Mouse (Mus musculus): Measurements from ENCODE around the gene Clmn. TPM values are rescaled to one million over a fixed set of nuclear protein-coding genes. Genes with fewer than 3 reads are reported as not detected.

Gene Clmn
- polyA plus RNA-seq, 1 experiment from 2014 or later, result 0.99 TPM

GRCm38 (mm10) chr12:104722056-104722455, 142.8 kb downstream of the Clmn start:
- 95% methylated on average over 10 of the region's 10 CpGs for WGBS
- no peak overlapping the region for H3K9ac ChIP-seq (replicated peaks; ENCODE audit: low read length)

DNA sequence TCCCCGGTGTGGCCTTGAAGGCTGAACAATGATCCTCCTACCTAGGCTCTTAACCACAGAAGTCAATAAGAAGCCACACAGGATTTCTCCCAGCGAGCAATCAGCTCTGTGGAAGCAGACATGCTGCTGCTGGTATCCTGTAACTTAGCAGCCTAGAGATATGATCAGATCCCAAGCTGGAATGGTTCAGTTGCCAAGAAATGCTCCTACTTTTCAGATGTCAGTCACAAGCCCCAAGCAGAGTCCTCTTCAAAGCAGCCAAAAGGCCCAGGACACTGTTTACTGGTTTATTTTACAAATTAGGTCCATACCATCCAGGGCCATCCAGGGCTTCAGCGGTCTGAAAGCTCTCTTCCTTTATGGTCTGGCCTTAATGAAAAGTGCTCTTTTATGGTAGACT, 143.9 kb downstream of the Clmn start:
- Histone ChIP-seq H3K4me3 (replicated peaks; ENCODE audit: low read depth, low read length) (no peak overlapping the region), H3K36me3 (ENCODE audit: control insufficient read depth, insufficient read depth, low read length) (peaks cover 55% of the 10 kb centered on the region), H3K27me3 (ENCODE audit: control insufficient read depth, insufficient read depth, low read length) (no peaks in the 10 kb centered on the region), H3K4me2 (ENCODE audit: low read length) (no peak overlapping the region), H3K9ac (replicated peaks; ENCODE audit: low read length) (no peak overlapping the region), H3K4me1 (ENCODE audit: control insufficient read depth, insufficient read depth, low read length) (no peaks in the 10 kb centered on the region), H3K27ac (replicated peaks; ENCODE audit: low read depth, low read length) (no peak overlapping the region), H3K9me3 (ENCODE audit: control insufficient read depth, low read length) (no peaks in the 10 kb centered on the region)
- no peak for DNase-seq
- ATAC-seq (ENCODE audit: low FRiP score, low TSS enrichment), result no peak
- WGBS, result 90% methylated on average over 3 of the region's 3 CpGs

More at GRCm38 (mm10) chr12:104722056-104722455, 142.8 kb downstream of the Clmn start:
- Histone ChIP-seq H3K27ac (replicated peaks; ENCODE audit: low read depth, low read length) (no peak overlapping the region), H3K4me2 (ENCODE audit: low read length) (no peak overlapping the region), H3K36me3 (ENCODE audit: control insufficient read depth, insufficient read depth, low read length) (peaks cover 62% of the 10 kb centered on the region), H3K4me3 (replicated peaks; ENCODE audit: low read depth, low read length) (no peak overlapping the region), H3K4me1 (ENCODE audit: control insufficient read depth, insufficient read depth, low read length) (no peaks in the 10 kb centered on the region), H3K9me3 (ENCODE audit: control insufficient read depth, low read length) (no peaks in the 10 kb centered on the region), H3K27me3 (ENCODE audit: control insufficient read depth, insufficient read depth, low read length) (no peaks in the 10 kb centered on the region)
- DNase-seq, result no peak
- ATAC-seq (ENCODE audit: low FRiP score, low TSS enrichment), result no peak

- no peak overlapping the region for H3K9ac ChIP-seq (replicated peaks; ENCODE audit: low read length)
- ATAC-seq (ENCODE audit: low FRiP score, low TSS enrichment), result no peak
- no peaks in the 10 kb centered on the region for H3K27me3 ChIP-seq (ENCODE audit: control insufficient read depth, insufficient read depth, low read length)
- peaks cover 55% of the 10 kb centered on the region for H3K36me3 ChIP-seq (ENCODE audit: control insufficient read depth, insufficient read depth, low read length)
- H3K27ac ChIP-seq (replicated peaks; ENCODE audit: low read depth, low read length), result no peak overlapping the region
- no peaks in the 10 kb centered on the region for H3K4me1 ChIP-seq (ENCODE audit: control insufficient read depth, insufficient read depth, low read length)
- no peak overlapping the region for H3K4me3 ChIP-seq (replicated peaks; ENCODE audit: low read depth, low read length)
- no peak overlapping the region for H3K4me2 ChIP-seq (ENCODE audit: low read length)
- no peaks in the 10 kb centered on the region for H3K9me3 ChIP-seq (ENCODE audit: control insufficient read depth, low read length)
- 85% methylated on average over 5 of the region's 5 CpGs for WGBS
- DNase-seq, result no peak
These were observed 145.9 kb downstream of the Clmn start for GRCm38 (mm10) chr12:104718956-104719355.

DNA sequence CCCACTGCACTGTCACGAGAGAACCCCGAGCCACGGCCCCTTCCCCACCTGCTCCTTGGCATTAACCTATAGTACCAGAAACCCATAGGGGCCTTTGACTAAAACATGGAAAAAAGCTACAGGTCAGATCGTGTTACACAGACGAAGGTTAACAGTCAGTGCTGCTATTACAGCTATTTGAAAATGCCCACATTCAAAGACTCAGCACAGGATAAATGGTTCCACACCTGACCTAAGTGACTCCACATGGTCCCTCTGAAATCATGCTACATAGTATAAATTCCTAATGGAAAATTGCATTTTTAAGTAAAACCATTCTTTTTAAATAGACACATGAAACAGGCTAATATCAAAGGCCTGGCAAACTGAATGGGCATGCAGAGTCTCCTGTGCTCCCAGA, 148.5 kb downstream of the Clmn start:
- H3K27me3 ChIP-seq (ENCODE audit: control insufficient read depth, insufficient read depth, low read length), result no peaks in the 10 kb centered on the region
- H3K27ac ChIP-seq (replicated peaks; ENCODE audit: low read depth, low read length), result no peak overlapping the region
- H3K9ac ChIP-seq (replicated peaks; ENCODE audit: low read length), result no peak overlapping the region
- WGBS, result 88% methylated on average over 5 of the region's 5 CpGs
- no peak overlapping the region for H3K4me3 ChIP-seq (replicated peaks; ENCODE audit: low read depth, low read length)
- no peak for ATAC-seq (ENCODE audit: low FRiP score, low TSS enrichment)
- peaks cover 55% of the 10 kb centered on the region for H3K36me3 ChIP-seq (ENCODE audit: control insufficient read depth, insufficient read depth, low read length)
- H3K4me2 ChIP-seq (ENCODE audit: low read length), result no peak overlapping the region
- no peaks in the 10 kb centered on the region for H3K9me3 ChIP-seq (ENCODE audit: control insufficient read depth, low read length)
- no peak for DNase-seq
- H3K4me1 ChIP-seq (ENCODE audit: control insufficient read depth, insufficient read depth, low read length), result no peaks in the 10 kb centered on the region

DNA sequence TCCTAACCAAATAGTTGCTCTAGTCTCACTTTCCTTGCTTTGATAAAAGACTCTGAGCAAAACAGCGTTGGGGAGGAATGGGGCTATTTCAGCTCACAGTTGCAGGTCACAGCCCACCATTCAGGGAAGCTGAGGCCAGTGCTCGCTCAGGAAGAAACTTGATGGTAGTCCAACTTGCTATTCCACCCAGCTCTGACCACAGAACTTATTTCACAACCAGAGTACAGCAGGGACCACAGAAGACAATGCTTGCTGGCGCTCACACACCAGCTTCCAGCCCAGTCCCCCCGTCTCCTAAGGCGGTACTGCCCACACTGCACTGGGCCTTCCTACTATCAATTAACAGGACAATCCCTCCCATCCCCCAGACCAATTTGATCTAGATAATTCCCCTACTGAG, 149.4 kb downstream of the Clmn start:
- H3K4me3 ChIP-seq (replicated peaks; ENCODE audit: low read depth, low read length), result no peak overlapping the region
- H3K4me2 ChIP-seq (ENCODE audit: low read length), result no peak overlapping the region
- 92% methylated on average over 5 of the region's 5 CpGs for WGBS
- no peaks in the 10 kb centered on the region for H3K27me3 ChIP-seq (ENCODE audit: control insufficient read depth, insufficient read depth, low read length)
- H3K27ac ChIP-seq (replicated peaks; ENCODE audit: low read depth, low read length), result no peak overlapping the region
- H3K36me3 ChIP-seq (ENCODE audit: control insufficient read depth, insufficient read depth, low read length), result peaks cover 56% of the 10 kb centered on the region
- no peaks in the 10 kb centered on the region for H3K4me1 ChIP-seq (ENCODE audit: control insufficient read depth, insufficient read depth, low read length)
- no peak for DNase-seq
- no peak for ATAC-seq (ENCODE audit: low FRiP score, low TSS enrichment)
- H3K9me3 ChIP-seq (ENCODE audit: control insufficient read depth, low read length), result no peaks in the 10 kb centered on the region
- no peak overlapping the region for H3K9ac ChIP-seq (replicated peaks; ENCODE audit: low read length)

Other genes with a start within 250 kb of the Clmn start
- 34.2 and 37.9 TPM in 2 replicates for gene Dicer1, start 113.1 kb downstream of the Clmn start, polyA plus RNA-seq (2014; fragmentation: Nextera tagmentation; extraction: Ambion mirVana)
- 0.04 TPM in 1 of 2 replicates, not detected in the other for gene Syne3, start 144.7 kb upstream of the Clmn start, polyA plus RNA-seq (2014; fragmentation: Nextera tagmentation; extraction: Ambion mirVana)
- gene Glrx5, start 167.6 kb upstream of the Clmn start, polyA plus RNA-seq (2014; fragmentation: Nextera tagmentation; extraction: Ambion mirVana), result 171 and 175 TPM in 2 replicates

Measured in midbrain, embryonic 14.5 days (tissue).